Mouse (Mus musculus): ENCODE results near the gene Pcsk6.

GRCm38 (mm10) chr7:66079364-66080230, 218.1 kb downstream of the Pcsk6 start, which contains the start of gene Selenos:
- TF ChIP-seq CTCF (IDR thresholded peaks at IDR 0.05; ENCODE audit: insufficient read depth, low read length) (no peak), POLR2A (IDR thresholded peaks at IDR 0.05; ENCODE audit: borderline replicate concordance, extremely low read depth, low read depth, low read length) (peak; percentile 93)
